Mouse (Mus musculus): ENCODE measurements at regions not wholly inside any gene's neighbourhood (a gene's known extent, or its start where the extent isn't known, plus 50 kb on each side); places are given as distances from the start of the nearest gene placed in this dataset.
"Not testable (repeated sequence)": the region's sequence is repeated elsewhere in the genome, so short reads cannot be mapped to it uniquely, and the experiment has no call there.

DNA sequence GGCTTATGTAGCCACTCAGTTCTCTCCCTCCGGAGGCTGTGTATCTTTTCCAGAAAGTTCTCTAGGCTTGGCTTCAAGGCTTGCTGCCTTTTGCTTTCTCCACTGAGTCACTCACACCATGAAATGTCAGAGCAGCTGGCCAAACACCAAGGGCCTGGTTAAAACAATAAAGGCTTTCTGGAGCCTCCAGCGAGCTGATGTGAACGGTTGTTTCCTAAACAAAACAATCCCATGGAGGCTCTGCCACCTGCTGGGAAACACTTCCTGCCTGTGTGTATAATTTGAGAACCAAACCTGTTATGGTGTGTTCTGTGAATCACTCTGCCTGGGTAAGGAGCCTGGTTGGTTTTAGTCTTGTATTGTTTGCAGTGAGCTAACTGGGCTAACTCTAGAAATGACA is 96.7 kb upstream of the Tspan5 start:
- Histone ChIP-seq H3K27me3 (replicated peaks) (no peaks in the 10 kb centered on the region; the same call in 1 of the 2 replicates), H3K9me3 (replicated peaks) (no peaks in the 10 kb centered on the region), H3K9ac (no peak overlapping the region), H3K27ac (no peak overlapping the region), H3K4me2 (peak overlapping the region; percentile 73; the same call in 1 of the 2 replicates), H3K4me1 (peaks cover 18% of the 10 kb centered on the region), H3K36me3 (no peaks in the 10 kb centered on the region), H3K4me3 (no peak overlapping the region)
- ATAC-seq, result no peak
- WGBS (ENCODE audit: insufficient replicate concordance), result 45% methylated on average over 3 of the region's 3 CpGs

DNA sequence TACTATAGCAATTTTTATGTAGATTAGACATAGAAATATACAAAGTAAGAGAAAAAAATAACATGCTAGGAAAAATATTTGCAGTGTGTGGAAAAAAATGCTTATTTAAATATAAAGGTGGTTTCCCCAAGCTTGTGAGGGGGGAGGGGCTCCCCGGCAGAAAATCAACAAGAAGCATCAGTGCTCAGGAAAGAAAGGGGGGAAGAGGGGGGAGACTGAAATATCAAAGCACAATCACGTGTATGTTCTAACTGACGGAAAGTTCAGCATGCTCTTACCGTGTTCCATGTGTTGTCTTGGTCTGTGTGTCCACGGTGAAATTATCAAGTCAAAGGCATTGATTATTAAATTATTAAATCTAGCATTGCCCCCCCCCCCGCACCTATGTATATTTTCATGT is 92.3 kb upstream of the Tspan5 start:
- 75% methylated on average over 6 of the region's 6 CpGs for WGBS (ENCODE audit: insufficient replicate concordance)

DNA sequence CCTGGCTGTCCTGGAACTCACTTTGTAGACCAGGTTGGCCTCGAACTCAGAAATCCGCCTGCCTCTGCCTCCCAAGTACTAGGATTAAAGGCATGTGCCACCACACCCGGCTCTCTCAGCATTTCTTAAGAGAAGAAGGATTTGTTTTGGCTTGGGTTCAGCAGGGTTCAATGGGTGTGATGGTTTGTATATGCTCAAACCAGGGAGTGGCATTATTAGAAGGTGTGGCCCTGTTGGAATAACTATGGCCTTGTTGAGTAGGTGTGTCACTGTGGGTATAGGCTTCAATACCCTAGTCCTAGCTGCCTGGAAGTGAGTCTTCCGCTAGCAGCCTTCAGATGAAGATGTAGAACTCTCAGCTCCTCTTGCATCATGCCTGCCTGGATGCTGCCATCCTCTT is 91.3 kb upstream of the Tspan5 start:
- H3K4me3 ChIP-seq; H3K36me3 ChIP-seq; H3K4me2 ChIP-seq; H3K9me3 ChIP-seq (replicated peaks); H3K27me3 ChIP-seq (replicated peaks); H3K9ac ChIP-seq; H3K27ac ChIP-seq; ATAC-seq: not testable (repeated sequence)
- 75% methylated on average over 4 of the region's 4 CpGs for WGBS (ENCODE audit: insufficient replicate concordance)
- peaks cover 14% of the 10 kb centered on the region for H3K4me1 ChIP-seq

More for the DNA sequence above, 92.3 kb upstream of the Tspan5 start:
- H3K27ac ChIP-seq, result no peak overlapping the region
- H3K4me1 ChIP-seq, result peaks cover 21% of the 10 kb centered on the region
- H3K9me3 ChIP-seq (replicated peaks), result no peaks in the 10 kb centered on the region; the same call in 1 of the 2 replicates
- ATAC-seq, result no peak
- no peak overlapping the region for H3K9ac ChIP-seq
- no peaks in the 10 kb centered on the region for H3K36me3 ChIP-seq
- H3K4me3 ChIP-seq, result no peak overlapping the region
- no peak overlapping the region for H3K4me2 ChIP-seq
- no peaks in the 10 kb centered on the region; the same call in 1 of the 2 replicates for H3K27me3 ChIP-seq (replicated peaks)

DNA sequence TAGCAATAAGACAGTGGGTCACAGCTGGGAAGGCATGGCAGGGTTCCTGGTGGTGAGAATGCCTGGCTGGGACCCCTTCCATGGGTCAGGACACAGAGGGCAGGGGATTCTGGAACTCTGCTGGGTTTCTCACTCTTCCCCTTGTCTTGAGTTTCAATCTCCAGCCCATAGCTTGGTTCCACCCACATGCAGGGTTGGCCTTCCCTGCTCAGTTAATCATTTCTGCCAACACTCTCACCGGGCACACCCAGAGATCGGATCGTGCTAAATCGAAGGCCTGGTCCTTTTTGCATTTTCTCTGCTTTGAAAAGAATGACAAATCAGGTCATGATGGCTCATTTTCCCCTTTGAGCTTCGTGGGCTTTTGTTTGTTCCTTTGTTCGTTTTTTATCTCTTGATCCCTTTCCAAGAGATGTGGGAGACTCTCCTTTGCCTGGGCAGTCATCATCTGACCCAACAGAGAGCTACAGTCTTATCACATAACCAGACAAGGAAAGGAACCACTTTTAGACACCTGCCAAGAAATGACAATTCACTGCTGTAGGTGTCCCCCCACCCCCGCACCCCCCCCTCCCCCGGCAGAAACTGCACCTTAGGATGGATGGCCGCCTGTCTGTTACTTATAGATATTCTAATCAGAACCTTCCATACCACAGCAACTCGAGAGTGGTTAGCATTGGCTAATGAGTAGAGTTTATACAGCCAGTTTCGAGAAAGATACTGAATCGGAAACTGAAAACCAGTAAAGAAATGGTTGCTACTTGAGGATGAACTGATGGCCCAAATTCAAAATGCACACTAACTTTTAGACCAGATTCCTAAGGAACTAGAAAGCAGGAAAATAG is 90.4 kb upstream of the Tspan5 start:
- Histone ChIP-seq H3K4me3 (no peak overlapping the region), H3K36me3 (no peaks in the 10 kb centered on the region), H3K27ac (no peak overlapping the region), H3K4me1 (peaks cover 14% of the 10 kb centered on the region), H3K27me3 (replicated peaks) (no peaks in the 10 kb centered on the region), H3K4me2 (peak overlapping the region; percentile 24), H3K9ac (no peak overlapping the region), H3K9me3 (replicated peaks) (peaks cover 9% of the 10 kb centered on the region; the same call in 1 of the 2 replicates)
- 54% methylated on average over 12 of the region's 12 CpGs for WGBS (ENCODE audit: insufficient replicate concordance)
- peak; percentile 79 for ATAC-seq

DNA sequence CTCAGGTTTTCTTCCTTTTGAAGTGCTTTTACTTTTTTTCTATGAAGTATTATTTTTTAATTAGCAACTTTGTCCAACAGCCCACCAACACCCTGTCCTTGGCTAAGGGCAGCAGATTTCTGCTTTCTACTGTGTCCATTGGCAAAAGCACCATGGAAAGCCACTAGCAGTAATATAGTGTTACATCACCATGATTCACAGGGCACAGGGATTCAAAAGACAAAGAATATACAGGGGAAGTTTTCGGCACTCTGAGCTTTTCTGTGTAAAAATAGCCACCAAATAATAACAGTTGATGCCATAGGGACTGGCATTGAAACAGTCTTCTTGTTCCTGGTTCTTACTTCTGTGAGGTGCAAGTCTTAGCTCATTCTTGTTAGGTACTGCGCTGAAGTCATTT is 89.8 kb upstream of the Tspan5 start:
- Histone ChIP-seq H3K9ac (no peak overlapping the region), H3K9me3 (replicated peaks) (peaks cover 14% of the 10 kb centered on the region; the same call in 1 of the 2 replicates), H3K27me3 (replicated peaks) (no peaks in the 10 kb centered on the region), H3K4me3 (no peak overlapping the region), H3K4me2 (no peak overlapping the region; the same call in 1 of the 2 replicates), H3K36me3 (no peaks in the 10 kb centered on the region), H3K4me1 (peaks cover 14% of the 10 kb centered on the region), H3K27ac (no peak overlapping the region)
- no peak for ATAC-seq
- WGBS (ENCODE audit: insufficient replicate concordance), result 88% methylated on average over 2 of the region's 2 CpGs

GRCm38 (mm10) chr3:138652685-138653084 is 89.3 kb upstream of the Tspan5 start:
- Histone ChIP-seq H3K4me3 (no peak overlapping the region), H3K9me3 (replicated peaks) (peaks cover 19% of the 10 kb centered on the region; the same call in 1 of the 2 replicates), H3K36me3 (no peaks in the 10 kb centered on the region), H3K27ac (no peak overlapping the region), H3K4me2 (no peak overlapping the region), H3K4me1 (peaks cover 14% of the 10 kb centered on the region), H3K9ac (no peak overlapping the region), H3K27me3 (replicated peaks) (no peaks in the 10 kb centered on the region)
- WGBS (ENCODE audit: insufficient replicate concordance), result 75% methylated on average over 4 of the region's 4 CpGs
- no peak for ATAC-seq

- H3K9me3 ChIP-seq (replicated peaks), result peaks cover 24% of the 10 kb centered on the region; the same call in 1 of the 2 replicates
- peaks cover 14% of the 10 kb centered on the region for H3K4me1 ChIP-seq
- H3K4me3 ChIP-seq, result no peak overlapping the region
- no peak overlapping the region for H3K9ac ChIP-seq
- no peak overlapping the region for H3K4me2 ChIP-seq
- ATAC-seq, result no peak
- no peak overlapping the region for H3K27ac ChIP-seq
- 80% methylated on average over 13 of the region's 13 CpGs for WGBS (ENCODE audit: insufficient replicate concordance)
- no peaks in the 10 kb centered on the region for H3K27me3 ChIP-seq (replicated peaks)
- no peaks in the 10 kb centered on the region for H3K36me3 ChIP-seq
Observed at GRCm38 (mm10) chr3:138653549-138654246, 88.3 kb upstream of the Tspan5 start.

DNA sequence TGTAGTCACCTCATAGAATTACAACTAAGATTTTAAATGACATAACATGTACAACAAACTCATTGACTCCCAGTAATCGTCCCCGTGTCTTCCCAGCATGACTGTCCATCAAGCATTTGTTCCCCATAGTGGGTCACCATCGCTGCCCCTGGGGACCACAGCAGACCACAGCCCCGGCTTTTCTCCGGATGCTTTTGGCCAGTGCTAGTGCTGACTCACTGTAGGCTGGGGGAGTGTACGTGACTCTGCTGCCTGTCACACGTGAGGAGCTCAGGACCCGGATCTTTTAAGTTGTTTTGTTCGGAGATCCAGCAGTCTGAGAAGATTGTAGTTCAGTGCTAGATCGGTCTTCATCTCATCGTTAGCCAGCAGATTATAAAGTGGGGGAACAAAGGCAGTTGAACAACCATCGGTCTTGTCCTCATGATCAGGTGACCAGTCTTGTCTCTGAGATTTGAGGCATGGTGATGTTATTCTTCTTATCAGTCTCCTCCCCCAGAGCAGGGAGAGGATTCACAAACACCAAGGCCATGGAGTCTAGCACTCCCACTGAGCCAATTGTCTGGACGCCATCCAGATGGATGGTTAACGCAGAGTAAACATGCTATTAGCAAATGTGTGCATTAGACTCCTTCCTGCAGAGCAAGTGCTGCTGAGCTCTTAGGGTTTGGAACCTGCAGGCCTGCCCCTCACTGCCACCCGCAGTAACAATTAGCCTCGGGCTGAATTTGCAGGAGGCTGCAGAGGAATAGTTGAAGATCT is 87.2 kb upstream of the Tspan5 start:
- no peaks in the 10 kb centered on the region for H3K36me3 ChIP-seq
- 74% methylated on average over 16 of the region's 16 CpGs for WGBS (ENCODE audit: insufficient replicate concordance)

GRCm38 (mm10) chr3:138655479-138655878 is 86.5 kb upstream of the Tspan5 start:
- no peak overlapping the region for H3K4me2 ChIP-seq
- no peak overlapping the region for H3K27ac ChIP-seq
- H3K36me3 ChIP-seq, result no peaks in the 10 kb centered on the region
- H3K9me3 ChIP-seq (replicated peaks), result peaks cover 32% of the 10 kb centered on the region; the same call in 1 of the 2 replicates
- no peak overlapping the region for H3K4me3 ChIP-seq
- 79% methylated on average over 3 of the region's 3 CpGs for WGBS (ENCODE audit: insufficient replicate concordance)
- peaks cover 14% of the 10 kb centered on the region for H3K4me1 ChIP-seq
- no peak for ATAC-seq
- no peak overlapping the region for H3K9ac ChIP-seq
- H3K27me3 ChIP-seq (replicated peaks), result no peaks in the 10 kb centered on the region

More for the DNA sequence above, 87.2 kb upstream of the Tspan5 start:
- Histone ChIP-seq H3K4me1 (peaks cover 14% of the 10 kb centered on the region), H3K9me3 (replicated peaks) (peaks cover 32% of the 10 kb centered on the region; the same call in 1 of the 2 replicates), H3K4me3 (no peak overlapping the region), H3K4me2 (no peak overlapping the region), H3K27me3 (replicated peaks) (no peaks in the 10 kb centered on the region), H3K9ac (no peak overlapping the region), H3K27ac (no peak overlapping the region)
- ATAC-seq, result 0 out of 2 replicates have a peak, but pooled peaks have one; percentile 23

- H3K27ac ChIP-seq, result no peak overlapping the region
- WGBS (ENCODE audit: insufficient replicate concordance), result 42% methylated on average over 2 of the region's 2 CpGs
- no peak overlapping the region for H3K9ac ChIP-seq
- H3K27me3 ChIP-seq (replicated peaks), result no peaks in the 10 kb centered on the region
- peaks cover 19% of the 10 kb centered on the region for H3K9me3 ChIP-seq (replicated peaks)
- H3K4me2 ChIP-seq, result no peak overlapping the region
- ATAC-seq, result no peak
- H3K4me1 ChIP-seq, result no peaks in the 10 kb centered on the region
- H3K4me3 ChIP-seq, result no peak overlapping the region
- H3K36me3 ChIP-seq, result no peaks in the 10 kb centered on the region
Observed at GRCm38 (mm10) chr3:138662625-138663024, 79.4 kb upstream of the Tspan5 start.

GRCm38 (mm10) chr3:138668394-138669092 is 73.5 kb upstream of the Tspan5 start:
- ATAC-seq, result no peak
- Histone ChIP-seq H3K9me3 (replicated peaks) (peaks cover 6% of the 10 kb centered on the region), H3K9ac (no peak overlapping the region), H3K27ac (no peak overlapping the region), H3K4me2 (no peak overlapping the region), H3K27me3 (replicated peaks) (no peaks in the 10 kb centered on the region), H3K36me3 (no peaks in the 10 kb centered on the region), H3K4me3 (no peak overlapping the region), H3K4me1 (no peaks in the 10 kb centered on the region)
- 66% methylated on average over 14 of the region's 14 CpGs for WGBS (ENCODE audit: insufficient replicate concordance)
